Mouse (Mus musculus) left cerebral cortex, postnatal 14 days (tissue): ENCODE data around the gene Ppt2. TPM values are rescaled to one million over a fixed set of nuclear protein-coding genes. Genes with fewer than 3 reads are reported as not detected.

Source experiments
- DNase-seq, 2 experiments: peaks; one replicate each; pipeline ENCODE4 v3.0.0; 2021 to 2022; ENCODE audit warnings: low spot score in 2 of 2, mixed read lengths in 1 of 2
- intact Hi-C: fragments of 180-260 bp; cut with DNase I; formaldehyde crosslinking; loops from one replicate; pipeline ENCODE4 v1.15.1; 2025
- total RNA-seq, 2 experiments: library from RNA; stranded (reverse); gene quantifications; 2 replicates each; pipeline ENCODE4 v1.2.3; 2021

Gene Ppt2
- total RNA-seq, 2 experiments from 2014 or later, result 39.3 to 45.7 TPM

GRCm38 (mm10) chr17:34597566-34598095 is 30.7 kb downstream of the Ppt2 start, which contains the start of gene Ager:
TSS of gene Ager (plus strand) at chr17:34597862.
- intact Hi-C loops, result no loop called here
- no peak for DNase-seq

- intact Hi-C loops, result no loop called here
These were observed 32.2 kb downstream of the Ppt2 start for GRCm38 (mm10) chr17:34596098-34596497.

GRCm38 (mm10) chr17:34593752-34594525 is 34.4 kb downstream of the Ppt2 start:
- intact Hi-C loops, result loop anchor here (5.0 kb wide), 1 partner anchor 472 kb away; the partner anchor contains the start of gene Brd2
- no peak for DNase-seq

More at GRCm38 (mm10) chr17:34596098-34596497, 32.2 kb downstream of the Ppt2 start:
- no peak for DNase-seq

GRCm38 (mm10) chr17:34592581-34593549 is 35.4 kb downstream of the Ppt2 start:
- intact Hi-C loops, result loop anchor here (1.0 to 5.0 kb wide), 2 partner anchors 9 to 471 kb away; partner anchors contain the start of gene Brd2
- no peak for DNase-seq

GRCm38 (mm10) chr17:34591994-34592375 is 36.3 kb downstream of the Ppt2 start:
- DNase-seq, result peak; percentile 78 to 87
- intact Hi-C loops, result loop anchor here (1.0 to 5.0 kb wide), 2 partner anchors 10 to 470 kb away; partner anchors contain the start of gene Brd2

- intact Hi-C loops, result loop anchor here (5.0 kb wide), 1 partner anchor 469 kb away; the partner anchor contains the start of gene Brd2
- no peak for DNase-seq
These were observed 37.0 kb downstream of the Ppt2 start, which contains the start of gene Pbx2 for GRCm38 (mm10) chr17:34591029-34591993. TSS of gene Pbx2 (plus strand) at chr17:34591266.

GRCm38 (mm10) chr17:34590154-34590987 is 37.9 kb downstream of the Ppt2 start:
- no peak for DNase-seq
- intact Hi-C loops, result loop anchor here (5.0 kb wide), 1 partner anchor 468 kb away; the partner anchor contains the start of gene Brd2

- no peak for DNase-seq
- intact Hi-C loops, result loop anchor here (5.0 kb wide), 1 partner anchor 467 kb away; the partner anchor contains the start of gene Brd2
These were observed 38.6 kb downstream of the Ppt2 start, which contains the start of gene Gpsm3 for GRCm38 (mm10) chr17:34589681-34590101. TSS of gene Gpsm3 (plus strand) at chr17:34589806.

- intact Hi-C loops, result no loop called here
- no peak for DNase-seq
These were observed 39.1 kb downstream of the Ppt2 start for GRCm38 (mm10) chr17:34589206-34589605.

GRCm38 (mm10) chr17:34588767-34589166 is 39.5 kb downstream of the Ppt2 start:
- DNase-seq, result no peak
- intact Hi-C loops, result no loop called here

- intact Hi-C loops, result no loop called here
- no peak for DNase-seq
These were observed 40.5 kb downstream of the Ppt2 start for GRCm38 (mm10) chr17:34587814-34588213.

GRCm38 (mm10) chr17:34587423-34587811 is 40.9 kb downstream of the Ppt2 start:
- intact Hi-C loops, result no loop called here
- DNase-seq, result peak; percentile 98 to 99

GRCm38 (mm10) chr17:34586796-34587422 is 41.4 kb downstream of the Ppt2 start:
- intact Hi-C loops, result no loop called here
- peak; percentile 88 to 92 for DNase-seq

- no peak for DNase-seq
These were observed 42.2 kb downstream of the Ppt2 start for GRCm38 (mm10) chr17:34585877-34586771.

GRCm38 (mm10) chr17:34585121-34585520 is 43.2 kb downstream of the Ppt2 start:
- intact Hi-C loops, result no loop called here
- DNase-seq, result peak in 1 of 2 experiments; percentile 62

More at GRCm38 (mm10) chr17:34585877-34586771, 42.2 kb downstream of the Ppt2 start:
- intact Hi-C loops, result no loop called here

GRCm38 (mm10) chr17:34583819-34584218 is 44.5 kb downstream of the Ppt2 start:
- intact Hi-C loops, result no loop called here
- DNase-seq, result no peak
